Mouse (Mus musculus): ENCODE results near the gene Washc3.

DNA sequence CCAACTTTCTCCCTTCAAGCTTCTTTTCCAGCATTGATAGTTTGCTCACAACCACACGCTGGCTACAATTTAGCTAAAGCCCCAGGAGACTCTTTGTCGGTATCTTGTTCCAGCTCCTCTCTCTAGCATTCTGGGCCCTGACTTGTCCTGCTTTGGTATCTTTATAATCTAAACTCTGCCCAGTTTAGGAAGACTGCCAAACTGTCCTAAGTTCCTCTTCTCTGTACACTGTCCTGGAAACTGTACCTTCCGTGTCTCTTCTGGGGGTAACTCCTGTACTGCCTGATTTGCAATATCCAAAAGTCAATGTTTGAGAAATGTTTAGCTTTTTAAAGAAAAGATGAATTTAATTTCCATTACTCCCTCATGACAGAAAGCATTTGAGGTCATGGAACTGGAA is 49.4 kb downstream of the Washc3 start:
- TF ChIP-seq CTCF (IDR thresholded peaks at IDR 0.05) (no peak), EP300 (IDR thresholded peaks at IDR 0.05) (no peak)
